Mouse (Mus musculus) liver, embryonic 12.5 days (tissue): ENCODE results near the gene Blvrb. TPM values are rescaled to one million over a fixed set of nuclear protein-coding genes. Genes with fewer than 3 reads are reported as not detected.
A peak's percentile ranks its signal among the peaks of the same experiment; 100 is the strongest.

Source experiments
- ATAC-seq: fragments of 200-750 bp; cut with Nextera tagmentation; 2 replicates; pipeline ENCODE4 v1.8.0; 2017; ENCODE audit warnings: moderate number of reproducible peaks, mild to moderate bottlenecking, moderate library complexity
- H3K27ac ChIP-seq: fragments of 300-500 bp; sonication (generic); 2 replicates; pipeline ENCODE4 v1.5.1; 2016; ENCODE audit warnings: mild to moderate bottlenecking
- H3K27me3 ChIP-seq: fragments of 300-500 bp; sonication (generic); replicated peaks from 2 replicates; pipeline ENCODE4 v1.6.1; 2016; ENCODE audit warnings: mild to moderate bottlenecking, moderate library complexity
- H3K36me3 ChIP-seq: fragments of 300-500 bp; sonication (generic); 2 replicates; pipeline ENCODE4 v1.6.1; 2016; ENCODE audit warnings: mild to moderate bottlenecking, moderate library complexity
- H3K4me1 ChIP-seq: fragments of 300-500 bp; sonication (generic); 2 replicates; pipeline ENCODE4 v1.6.1; 2016
- H3K4me2 ChIP-seq: fragments of 300-500 bp; sonication (generic); 2 replicates; pipeline ENCODE4 v1.6.1; 2016; ENCODE audit warnings: mild to moderate bottlenecking, moderate library complexity
- H3K4me3 ChIP-seq: fragments of 300-500 bp; sonication (generic); 2 replicates; pipeline ENCODE4 v1.5.1; 2016; ENCODE audit warnings: mild to moderate bottlenecking, moderate library complexity
- H3K9ac ChIP-seq: fragments of 300-500 bp; sonication (generic); 2 replicates; pipeline ENCODE4 v1.6.1; 2016; ENCODE audit warnings: mild to moderate bottlenecking, moderate library complexity
- H3K9me3 ChIP-seq: fragments of 300-500 bp; sonication (generic); replicated peaks from 2 replicates; pipeline ENCODE4 v1.6.1; 2016; ENCODE audit warnings: mild to moderate bottlenecking, moderate library complexity
- WGBS: fragments of 180-500 bp; shearing (Covaris S2); methylation state at CpG from one replicate; pipeline ENCODE4 v1.1.7; 2016; ENCODE audit not compliant: insufficient replicate concordance; 5-methylcytosine and 5-hydroxymethylcytosine counted together
- polyA plus RNA-seq: library from polyadenylated mRNA; unstranded; fragments of >200 nt; fragmentation: Nextera tagmentation; extraction: Ambion mirVana; gene quantifications from 2 replicates; pipeline ENCODE4 v1.2.1, GENCODE M21; 2016

Blvrb gene
- polyA plus RNA-seq, 1 experiment from 2014 or later = 895 TPM

DNA sequence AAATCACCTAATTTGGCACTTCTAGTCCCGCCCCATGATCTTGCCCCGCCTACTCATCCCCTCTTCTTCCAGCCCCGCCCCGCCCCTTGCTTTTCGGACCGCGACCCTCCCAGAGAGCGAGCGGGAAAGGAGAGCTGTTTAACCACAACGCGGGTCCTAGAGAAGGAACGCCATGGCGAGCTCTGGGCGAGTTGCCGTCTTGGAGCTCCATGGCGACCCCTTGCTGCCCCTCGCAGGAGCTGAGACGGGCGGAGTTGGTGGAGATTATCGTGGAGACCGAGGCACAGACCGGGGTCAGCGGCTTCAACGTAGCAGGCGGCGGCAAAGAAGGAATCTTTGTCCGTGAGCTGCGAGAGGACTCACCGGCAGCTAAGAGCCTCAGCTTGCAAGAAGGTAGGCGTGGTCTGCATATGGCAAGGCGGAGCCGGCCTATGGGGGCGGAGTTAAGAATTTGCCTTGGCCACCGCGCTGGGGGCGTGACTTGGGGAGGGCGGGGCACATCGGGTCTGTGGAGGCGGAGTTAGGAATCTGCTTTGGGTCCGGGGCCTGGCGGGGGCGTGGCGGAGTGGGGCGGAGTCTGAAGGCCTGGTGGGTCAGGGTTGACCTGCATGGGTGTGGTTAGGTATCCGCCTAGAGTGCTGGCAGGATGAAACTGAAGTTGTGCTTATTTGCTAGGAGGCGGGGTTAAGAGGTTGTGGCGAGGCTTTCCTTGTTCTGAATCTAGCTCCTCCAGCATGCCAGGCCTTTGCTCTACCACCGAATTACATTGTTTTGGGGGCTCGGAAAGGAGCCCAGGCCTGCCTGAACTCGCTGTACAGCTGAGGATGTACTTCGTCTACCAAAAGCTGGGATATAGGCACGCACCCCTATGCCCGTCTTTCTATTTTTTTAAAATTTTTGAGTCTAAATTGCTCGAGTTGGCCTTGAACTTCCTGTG is 60.2 kb downstream of the Blvrb start:
- H3K9ac ChIP-seq = peak overlapping the region; percentile 77
- H3K4me1 ChIP-seq = peaks cover 29% of the 10 kb centered on the region
- H3K4me3 ChIP-seq = peak overlapping the region; percentile 69
- WGBS = under 1% methylated on average over 54 of the region's 54 CpGs
- H3K27me3 ChIP-seq = no peaks in the 10 kb centered on the region
- H3K27ac ChIP-seq = peak overlapping the region; percentile 100
- no peaks in the 10 kb centered on the region for H3K9me3 ChIP-seq
- no peaks in the 10 kb centered on the region for H3K36me3 ChIP-seq
- ATAC-seq = peak; percentile 94
- H3K4me2 ChIP-seq = peak overlapping the region; percentile 89

- peak overlapping the region; percentile 89 for H3K4me2 ChIP-seq
- 21% methylated on average over 6 of the region's 6 CpGs for WGBS
- peak overlapping the region; percentile 69 for H3K4me3 ChIP-seq
- H3K9me3 ChIP-seq = no peaks in the 10 kb centered on the region
- ATAC-seq = peak; percentile 81
- peak overlapping the region; percentile 100 for H3K27ac ChIP-seq
- no peaks in the 10 kb centered on the region for H3K36me3 ChIP-seq
- no peaks in the 10 kb centered on the region for H3K27me3 ChIP-seq
- H3K9ac ChIP-seq = peak overlapping the region; percentile 58
- peaks cover 29% of the 10 kb centered on the region for H3K4me1 ChIP-seq
Observed at GRCm38 (mm10) chr7:27508648-27509005, 60.8 kb downstream of the Blvrb start.

DNA sequence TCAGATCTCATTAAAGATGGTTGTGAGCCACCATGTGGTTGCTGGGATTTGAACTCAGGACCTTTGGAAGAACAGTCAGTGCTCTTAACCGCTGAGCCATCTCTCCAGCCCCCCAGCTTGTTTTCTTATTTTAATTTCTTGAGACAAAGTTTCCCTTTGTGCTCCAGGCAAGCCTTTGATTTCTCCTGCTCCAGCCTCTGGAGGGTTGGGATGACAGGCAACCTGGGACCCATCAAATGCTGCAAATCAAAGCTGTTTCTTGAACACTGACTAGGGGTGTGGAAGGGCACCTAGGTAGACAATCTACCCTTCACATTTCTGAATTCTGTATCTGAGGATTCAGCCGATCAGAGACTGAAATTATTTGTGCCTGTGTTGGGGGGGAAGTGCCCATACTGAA is 63.0 kb downstream of the Blvrb start:
- H3K4me1 ChIP-seq = peaks cover 34% of the 10 kb centered on the region
- 75% methylated on average over 2 of the region's 2 CpGs for WGBS
- no peaks in the 10 kb centered on the region for H3K36me3 ChIP-seq
- H3K4me3 ChIP-seq = no peak overlapping the region
- H3K27me3 ChIP-seq = no peaks in the 10 kb centered on the region
- no peak overlapping the region for H3K9ac ChIP-seq
- no peak overlapping the region for H3K27ac ChIP-seq
- no peak for ATAC-seq
- no peaks in the 10 kb centered on the region for H3K9me3 ChIP-seq
- no peak overlapping the region for H3K4me2 ChIP-seq

- Histone ChIP-seq H3K9me3 (0 out of 2 replicates have a peak, but pooled peaks cover 4% of the 10 kb centered on the region), H3K4me2 (no peak overlapping the region), H3K4me1 (peaks cover 6% of the 10 kb centered on the region; the same call in 1 of the 2 replicates), H3K36me3 (peaks cover 8% of the 10 kb centered on the region), H3K4me3 (no peak overlapping the region), H3K27ac (no peak overlapping the region), H3K9ac (no peak overlapping the region), H3K27me3 (0 out of 2 replicates have a peak, but pooled peaks cover 3% of the 10 kb centered on the region)
- ATAC-seq = 0 out of 2 replicates have a peak, but pooled peaks have one; percentile 9
- WGBS = 62% methylated on average over 9 of the region's 9 CpGs
Observed at GRCm38 (mm10) chr7:27514961-27515360, 67.2 kb downstream of the Blvrb start.

Other genes with a start within 250 kb of the Blvrb start
- 3.5 and 4.1 TPM in 2 replicates for gene Itpkc, start 219.3 kb upstream of the Blvrb start, polyA plus RNA-seq
- gene Coq8b, start 215.0 kb upstream of the Blvrb start, polyA plus RNA-seq = 14.2 and 15.7 TPM in 2 replicates
- 3.9 and 4.0 TPM in 2 replicates for gene Numbl, start 189.5 kb upstream of the Blvrb start, polyA plus RNA-seq
- 5.7 TPM in 2 replicates for gene Ltbp4, start 110.3 kb upstream of the Blvrb start, polyA plus RNA-seq
- gene Shkbp1, start 92.0 kb upstream of the Blvrb start, polyA plus RNA-seq = 32.1 and 36.1 TPM in 2 replicates
- not detected in 2 replicates for gene Gm20479, start 90.6 kb upstream of the Blvrb start, polyA plus RNA-seq
- gene Sptbn4, start 292 bp upstream of the Blvrb start, polyA plus RNA-seq = 0.11 and 0.12 TPM in 2 replicates
- gene Sertad3, start 25.8 kb downstream of the Blvrb start, polyA plus RNA-seq = 24.6 and 26.3 TPM in 2 replicates
- 19.5 and 20.9 TPM in 2 replicates for gene Sertad1, start 38.9 kb downstream of the Blvrb start, polyA plus RNA-seq
- 0.91 and 1.2 TPM in 2 replicates for gene Prx, start 51.3 kb downstream of the Blvrb start, polyA plus RNA-seq
- gene Hipk4, start 75.3 kb downstream of the Blvrb start, polyA plus RNA-seq = 0.17 and 0.23 TPM in 2 replicates
- 46.6 and 49.1 TPM in 2 replicates for gene Pld3, start 105.2 kb downstream of the Blvrb start, polyA plus RNA-seq
- 26.3 and 27.5 TPM in 2 replicates for gene 2310022A10Rik, start 105.3 kb downstream of the Blvrb start, polyA plus RNA-seq
- gene Akt2, start 143.6 kb downstream of the Blvrb start, polyA plus RNA-seq = 45.0 and 45.2 TPM in 2 replicates
- not detected in 2 replicates for gene Ttc9b, start 205.9 kb downstream of the Blvrb start, polyA plus RNA-seq
- 5.7 and 6.7 TPM in 2 replicates for gene Map3k10, start 226.6 kb downstream of the Blvrb start, polyA plus RNA-seq
- gene Zfp607b, start 241.4 kb downstream of the Blvrb start, polyA plus RNA-seq = 0.64 and 0.79 TPM in 2 replicates